Mouse (Mus musculus) limb, embryonic 14.5 days (tissue): ENCODE measurements at regions not wholly inside any gene's neighbourhood (a gene's known extent, or its start where the extent isn't known, plus 50 kb on each side); places are given as distances from the start of the nearest gene placed in this dataset.

Experiments used
- ATAC-seq: fragments of 200-750 bp; cut with Nextera tagmentation; 2 replicates; pipeline ENCODE4 v1.8.0; 2017; ENCODE audit warnings: low read depth, moderate number of reproducible peaks, moderate TSS enrichment; ENCODE audit not compliant: low FRiP score
- DNase-seq: peaks from one replicate; pipeline ENCODE4 v3.0.0-alpha.2; 2015; ENCODE audit warnings: low spot score
- H3K27ac ChIP-seq: fragments of 300-500 bp; sonication (generic); replicated peaks from 2 replicates; pipeline ENCODE4 v1.5.1; 2014; ENCODE audit warnings: low read depth, mild to moderate bottlenecking, low read length, moderate library complexity, mixed read lengths
- H3K27me3 ChIP-seq: fragments of 300-500 bp; sonication (generic); 2 replicates; pipeline ENCODE4 v1.6.1; 2014; ENCODE audit warnings: low read length, mixed read lengths; ENCODE audit not compliant: control insufficient read depth, insufficient read depth
- H3K36me3 ChIP-seq: fragments of 300-500 bp; sonication (generic); 2 replicates; pipeline ENCODE4 v1.6.1; 2014; ENCODE audit warnings: mild to moderate bottlenecking, low read length, moderate library complexity, mixed read lengths; ENCODE audit not compliant: control insufficient read depth, insufficient read depth
- H3K4me1 ChIP-seq: fragments of 300-500 bp; sonication (generic); 2 replicates; pipeline ENCODE4 v1.6.1; 2014; ENCODE audit warnings: antibody characterized with exemption, low read length, mixed read lengths; ENCODE audit not compliant: control insufficient read depth, insufficient read depth
- H3K4me2 ChIP-seq: fragments of 300-500 bp; sonication (generic); replicated peaks from 2 replicates; pipeline ENCODE4 v1.6.1; 2014; ENCODE audit warnings: low read depth, mild to moderate bottlenecking, low read length, moderate library complexity; ENCODE audit not compliant: severe bottlenecking
- H3K4me3 ChIP-seq: fragments of 300-500 bp; sonication (generic); replicated peaks from 2 replicates; pipeline ENCODE4 v1.5.1; 2014; ENCODE audit warnings: low read length
- H3K9ac ChIP-seq: fragments of 300-500 bp; sonication (generic); 2 replicates; pipeline ENCODE4 v1.6.1; 2014; ENCODE audit warnings: mild to moderate bottlenecking, low read depth, low read length, moderate library complexity; ENCODE audit not compliant: severe bottlenecking
- H3K9me3 ChIP-seq: fragments of 300-500 bp; sonication (generic); 2 replicates; pipeline ENCODE4 v1.6.1; 2016; ENCODE audit warnings: low read length; ENCODE audit not compliant: control insufficient read depth
- POLR2A ChIP-seq: fragments of 200-500 bp; IDR thresholded peaks from 2 replicates; pipeline ENCODE4 v1.8.0; 2012; ENCODE audit warnings: inconsistent platforms, mild to moderate bottlenecking, moderate library complexity, borderline replicate concordance; ENCODE audit not compliant: insufficient read depth, insufficient read length; ENCODE audit errors: extremely low read depth
- WGBS: fragments of 180-500 bp; shearing (Covaris S2); extraction: QIAGEN DNeasy Blood & Tissue Kit; methylation state at CpG from one replicate; pipeline ENCODE4 v1.1.7; 2014; 5-methylcytosine and 5-hydroxymethylcytosine counted together

GRCm38 (mm10) chr7:129814149-129814860 is 222.6 kb downstream of the Wdr11 start:
- Histone ChIP-seq H3K9ac (no peak overlapping the region), H3K9me3 (no peaks in the 10 kb centered on the region), H3K27me3 (no peaks in the 10 kb centered on the region), H3K36me3 (no peaks in the 10 kb centered on the region), H3K4me1 (no peaks in the 10 kb centered on the region), H3K27ac (no peak overlapping the region), H3K4me2 (no peak overlapping the region), H3K4me3 (no peak overlapping the region)
- DNase-seq (no peak), ATAC-seq (no peak)
- no peak for TF ChIP-seq POLR2A
- WGBS = 86% methylated on average over 6 of the region's 6 CpGs

- H3K36me3 ChIP-seq = no peaks in the 10 kb centered on the region
- H3K9ac ChIP-seq = no peak overlapping the region
- no peaks in the 10 kb centered on the region for H3K27me3 ChIP-seq
- H3K4me1 ChIP-seq = no peaks in the 10 kb centered on the region
- 82% methylated on average over 2 of the region's 2 CpGs for WGBS
- no peak overlapping the region for H3K4me2 ChIP-seq
- H3K27ac ChIP-seq = no peak overlapping the region
- no peak for ATAC-seq
- DNase-seq = no peak
- no peak overlapping the region for H3K4me3 ChIP-seq
- H3K9me3 ChIP-seq = no peaks in the 10 kb centered on the region
- no peak for TF ChIP-seq POLR2A
Measured at GRCm38 (mm10) chr7:129818833-129819232, 227.2 kb downstream of the Wdr11 start.

GRCm38 (mm10) chr7:129819651-129820050 is 228.0 kb downstream of the Wdr11 start:
- no peak for ATAC-seq
- no peak for DNase-seq
- H3K9ac ChIP-seq = no peak overlapping the region
- H3K9me3 ChIP-seq = no peaks in the 10 kb centered on the region
- H3K4me1 ChIP-seq = peaks cover 1% of the 10 kb centered on the region; the same call in 1 of the 2 replicates
- H3K27me3 ChIP-seq = no peaks in the 10 kb centered on the region
- no peak for TF ChIP-seq POLR2A
- H3K4me3 ChIP-seq = no peak overlapping the region
- H3K27ac ChIP-seq = no peak overlapping the region
- 82% methylated on average over 5 of the region's 5 CpGs for WGBS
- H3K4me2 ChIP-seq = no peak overlapping the region
- no peaks in the 10 kb centered on the region for H3K36me3 ChIP-seq

- Histone ChIP-seq H3K9me3 (no peaks in the 10 kb centered on the region), H3K27ac (no peak overlapping the region), H3K4me1 (peaks cover 9% of the 10 kb centered on the region), H3K27me3 (no peaks in the 10 kb centered on the region), H3K4me2 (no peak overlapping the region), H3K9ac (no peak overlapping the region), H3K36me3 (no peaks in the 10 kb centered on the region), H3K4me3 (no peak overlapping the region)
- no peak for TF ChIP-seq POLR2A
- DNase-seq (no peak), ATAC-seq (no peak)
- 70% methylated on average over 1 of the region's 1 CpGs for WGBS
Measured at GRCm38 (mm10) chr7:129828970-129829369, 237.3 kb downstream of the Wdr11 start.

- H3K4me3 ChIP-seq = no peak overlapping the region
- no peaks in the 10 kb centered on the region for H3K36me3 ChIP-seq
- H3K9me3 ChIP-seq = no peaks in the 10 kb centered on the region
- WGBS = 85% methylated on average over 8 of the region's 8 CpGs
- H3K4me2 ChIP-seq = no peak overlapping the region
- DNase-seq (no peak), ATAC-seq (no peak)
- no peak for TF ChIP-seq POLR2A
- no peak overlapping the region for H3K9ac ChIP-seq
- no peaks in the 10 kb centered on the region for H3K4me1 ChIP-seq
- H3K27me3 ChIP-seq = no peaks in the 10 kb centered on the region
- no peak overlapping the region for H3K27ac ChIP-seq
Measured at GRCm38 (mm10) chr7:129832830-129833229, 241.2 kb downstream of the Wdr11 start.
